Mouse (Mus musculus) Patski (cell line): ENCODE measurements at regions not wholly inside any gene's neighbourhood (a gene's known extent, or its start where the extent isn't known, plus 50 kb on each side); places are given as distances from the start of the nearest gene placed in this dataset.

Source experiments
- ATAC-seq: fragments of 100-300 bp; one replicate; pipeline ENCODE4 v1.8.0; 2021
- CTCF ChIA-PET: fragments of 350-600 bp; sonication (Branson Sonifier 250); formaldehyde crosslinking; loops from one replicate; lab custom pipeline; 2022; ENCODE audit warnings: inconsistent platforms; lab: Charles Lee
- POLR2A ChIA-PET: fragments of 350-600 bp; sonication (Branson Sonifier 250); formaldehyde crosslinking; loops from one replicate; lab custom pipeline; 2022; ENCODE audit warnings: antibody characterized with exemption, inconsistent platforms; lab: Charles Lee
- DNase-seq: peaks from one replicate; pipeline ENCODE4 v3.0.0-alpha.2; 2011; ENCODE audit warnings: low read depth, low spot score
- H3K27me3 ChIP-seq: fragments of 371-371 bp; one replicate; pipeline ENCODE4 v1.5.1; 2021
- CTCF ChIP-seq: fragments of 100-300 bp; IDR thresholded peaks from one replicate; pipeline ENCODE4 v1.5.1; 2021
- in situ Hi-C: fragments of 300-500 bp; cut with MboI; formaldehyde crosslinking; loops from 3 replicates; pipeline ENCODE4 v1.11.1; 2018; ENCODE audit warnings: low pct_unique_long_range_greater_than_20kb, mixed read lengths

DNA sequence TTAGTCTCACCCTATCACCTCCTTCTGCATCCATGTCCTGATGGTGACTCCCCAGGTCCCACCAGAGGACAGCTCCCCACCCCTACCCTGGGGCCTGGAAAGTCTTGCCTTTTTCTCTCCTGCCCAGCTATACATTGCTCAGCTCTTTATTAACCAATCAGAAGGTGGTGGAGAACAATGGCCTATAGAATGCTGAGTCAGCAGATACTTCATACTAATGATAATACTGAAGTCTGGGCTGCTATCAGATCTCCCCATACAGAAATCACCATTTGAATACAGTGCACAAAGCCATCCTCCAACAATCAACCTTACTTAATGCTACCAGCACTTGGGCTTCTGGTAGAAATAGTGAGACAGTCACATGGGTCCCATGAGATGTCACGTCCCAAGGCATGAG lies 141.2 kb upstream of the Map3k1 start:
- no peak for DNase-seq
- no peak for TF ChIP-seq CTCF
- no peak for ATAC-seq
- CTCF ChIA-PET, result interaction anchor here (1.5 to 2.0 kb wide), 2 partner anchors 9 to 10 kb away, joined by 5 read pairs; no protein-coding TSS in a partner anchor
- POLR2A ChIA-PET, result interaction anchor here (0.8 to 2.0 kb wide), 2 partner anchors 17 to 142 kb away, joined by 4 to 5 read pairs; no protein-coding TSS in a partner anchor
- H3K27me3 ChIP-seq, result no peaks in the 10 kb centered on the region
- in situ Hi-C loops, result no loop called here

DNA sequence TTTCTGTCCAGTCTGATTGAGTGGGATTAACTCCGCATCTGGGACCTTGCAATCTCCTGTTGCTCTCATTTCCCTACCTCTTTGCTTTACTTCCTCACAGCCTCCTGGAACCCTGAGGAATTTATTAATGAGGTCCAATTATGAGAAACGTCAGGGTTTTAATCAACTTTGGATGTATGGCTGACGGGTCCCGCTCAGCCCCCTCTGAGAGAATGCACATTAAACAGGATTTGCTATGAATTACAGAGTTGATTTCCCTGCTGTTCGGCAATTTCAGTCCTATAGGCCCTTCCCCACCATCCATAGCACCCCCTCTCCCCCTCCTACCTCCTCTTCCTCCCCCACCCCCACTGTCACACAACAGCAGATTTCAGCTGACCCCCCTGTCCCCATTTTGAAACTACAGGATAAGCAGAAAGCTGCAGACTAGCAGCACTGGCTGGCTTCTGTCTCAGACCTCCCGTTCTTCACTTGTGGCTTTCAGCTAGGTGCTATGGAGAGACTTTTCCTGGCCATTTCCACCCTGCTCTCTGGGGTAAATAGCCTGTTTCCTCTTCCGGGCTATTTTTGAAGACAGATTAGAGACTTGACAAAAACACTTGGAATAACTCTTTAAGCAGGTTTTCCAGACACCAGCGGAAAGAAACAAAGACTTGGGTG lies 145.2 kb upstream of the Map3k1 start:
- ChIA-PET CTCF (no interaction called here), POLR2A (no interaction called here)
- DNase-seq, result no peak
- no peak for TF ChIP-seq CTCF
- no peak for ATAC-seq
- in situ Hi-C loops, result no loop called here
- H3K27me3 ChIP-seq, result no peaks in the 10 kb centered on the region

DNA sequence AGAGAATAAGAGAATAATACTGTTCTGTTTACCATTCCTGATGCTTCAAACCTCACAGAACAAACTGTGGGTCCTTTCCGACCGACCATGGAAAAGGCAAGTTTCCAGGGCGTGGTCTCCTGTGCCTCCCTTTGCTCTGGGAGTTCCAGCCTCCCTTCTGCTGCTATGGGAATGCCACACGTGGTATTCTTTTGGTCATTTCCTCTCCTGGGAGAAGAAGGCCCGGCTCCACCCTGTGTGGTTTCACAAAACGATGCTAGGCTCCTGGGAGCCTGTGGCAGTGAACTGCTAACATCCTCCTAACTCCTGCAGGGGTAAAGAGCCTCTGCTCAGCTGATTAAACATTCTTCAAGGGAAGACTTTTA lies 145.7 kb upstream of the Map3k1 start:
- DNase-seq (no peak), ATAC-seq (no peak)
- H3K27me3 ChIP-seq, result no peaks in the 10 kb centered on the region
- TF ChIP-seq CTCF, result no peak
- ChIA-PET CTCF (no interaction called here), POLR2A (no interaction called here)
- in situ Hi-C loops, result no loop called here

DNA sequence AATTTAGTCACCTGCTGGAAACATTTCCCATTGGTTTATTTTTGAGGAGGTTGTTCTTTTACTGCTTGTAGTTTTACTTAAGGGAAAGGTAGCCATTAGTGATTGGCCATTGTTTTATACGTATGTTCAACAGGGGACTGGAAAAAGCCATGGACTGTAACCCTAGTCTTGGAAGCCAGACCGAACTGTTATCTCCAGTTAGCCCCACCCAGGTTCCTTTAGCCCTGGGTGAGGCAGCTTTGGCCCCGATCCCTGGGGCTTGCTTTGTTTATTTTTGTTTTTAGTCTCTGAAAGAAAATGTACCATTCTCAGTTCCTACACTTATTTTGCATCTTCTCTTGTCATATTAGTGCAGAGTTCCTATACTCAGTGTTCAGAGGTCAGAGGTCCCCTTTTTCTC lies 148.3 kb upstream of the Map3k1 start:
- CTCF ChIA-PET, result no interaction called here
- no peak for TF ChIP-seq CTCF
- ATAC-seq (no peak), DNase-seq (no peak)
- H3K27me3 ChIP-seq, result no peaks in the 10 kb centered on the region
- POLR2A ChIA-PET, result interaction anchor here (0.6 kb wide), 1 partner anchor 56 kb away, joined by 6 read pairs; no protein-coding TSS in a partner anchor
- in situ Hi-C loops, result no loop called here

DNA sequence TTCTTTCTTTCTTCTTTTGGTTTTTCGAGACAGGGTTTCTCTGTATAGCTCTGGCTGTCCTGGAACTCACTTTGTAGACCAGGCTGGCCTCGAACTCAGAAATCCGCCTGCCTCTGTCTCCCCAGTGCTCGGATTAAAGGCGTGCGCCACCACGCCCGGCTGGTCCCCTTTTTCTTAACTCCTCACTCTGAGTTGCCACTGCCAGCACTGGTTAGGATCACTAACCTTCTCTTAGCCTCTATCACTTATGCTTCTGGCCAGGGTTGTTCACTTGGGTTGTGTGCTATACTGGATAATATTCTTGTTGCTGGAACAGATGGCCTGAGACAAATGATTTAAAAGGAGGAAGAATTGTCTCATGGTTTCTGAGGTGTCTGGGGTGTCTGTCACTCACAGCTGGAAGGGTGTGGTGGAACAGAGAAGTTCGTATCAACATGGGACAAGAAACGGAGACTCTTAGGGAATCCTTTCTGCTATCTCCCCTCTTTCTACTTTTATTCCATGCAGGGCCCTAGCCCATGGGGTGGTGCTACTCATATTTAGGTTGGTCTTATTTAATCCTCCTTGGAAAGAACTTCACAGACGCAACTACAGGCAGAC lies 149.0 kb upstream of the Map3k1 start:
- in situ Hi-C loops, result no loop called here
- DNase-seq (no peak), ATAC-seq (no peak)
- H3K27me3 ChIP-seq, result no peaks in the 10 kb centered on the region
- CTCF ChIA-PET, result interaction anchor here (1.9 kb wide), 1 partner anchor 8 kb away, joined by 5 read pairs; no protein-coding TSS in a partner anchor
- POLR2A ChIA-PET, result no interaction called here
- no peak for TF ChIP-seq CTCF

DNA sequence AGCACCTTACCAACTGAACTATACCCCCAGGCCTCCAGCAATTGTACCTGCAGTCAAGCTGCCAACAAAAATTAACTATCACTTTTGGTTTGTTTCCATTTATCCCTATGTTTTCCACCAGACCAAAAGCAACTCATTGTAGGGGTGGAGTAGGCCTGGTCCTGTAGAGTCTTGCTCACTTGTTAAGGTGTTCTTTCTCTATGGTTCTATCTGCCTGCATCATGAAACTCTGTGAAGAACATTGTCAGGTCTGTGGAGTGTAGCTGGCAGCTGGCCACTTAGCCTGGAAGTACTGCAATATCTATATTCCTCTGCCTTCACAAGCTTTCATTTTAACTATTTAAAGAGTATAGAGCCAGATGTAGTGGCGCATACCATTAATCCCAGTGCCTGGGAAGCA lies 149.6 kb upstream of the Map3k1 start:
- DNase-seq (no peak), ATAC-seq (no peak)
- ChIA-PET POLR2A (interaction anchor here (0.7 kb wide), 1 partner anchor 42 kb away, joined by 3 read pairs; no protein-coding TSS in a partner anchor), CTCF (interaction anchor here (1.9 kb wide), 1 partner anchor 9 kb away, joined by 5 read pairs; no protein-coding TSS in a partner anchor)
- in situ Hi-C loops, result no loop called here
- H3K27me3 ChIP-seq, result no peaks in the 10 kb centered on the region
- no peak for TF ChIP-seq CTCF

DNA sequence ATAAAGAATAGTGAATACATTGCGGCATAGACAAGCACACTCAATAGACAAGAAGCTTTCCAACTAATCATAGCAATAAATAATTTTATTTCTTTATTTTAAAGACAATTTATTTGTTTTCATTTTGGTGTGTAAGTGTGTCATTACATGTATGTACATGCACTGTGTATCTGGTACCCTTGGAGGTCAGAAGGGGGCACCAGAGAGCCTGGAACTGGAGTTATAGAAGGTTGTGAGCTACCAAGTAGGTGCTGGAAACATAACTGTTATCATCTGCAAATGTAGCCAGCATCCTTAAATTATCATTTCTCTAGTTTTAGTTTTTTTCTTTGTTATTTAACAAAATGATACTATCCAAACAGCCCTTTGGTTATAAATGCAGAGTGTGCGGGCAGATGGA lies 151.2 kb upstream of the Map3k1 start:
- peak; percentile 17 for TF ChIP-seq CTCF
- ChIA-PET POLR2A (interaction anchor here (1.2 to 2.2 kb wide), 3 partner anchors 150 to 174 kb away, joined by 4 to 5 read pairs (median 4); no protein-coding TSS in a partner anchor), CTCF (interaction anchor here (0.9 to 1.1 kb wide), 2 partner anchors 27 to 49 kb away, joined by 3 read pairs; no protein-coding TSS in a partner anchor)
- H3K27me3 ChIP-seq, result no peaks in the 10 kb centered on the region
- DNase-seq (no peak), ATAC-seq (no peak)
- in situ Hi-C loops, result loop anchor here (5.0 kb wide), 2 partner anchors 107 to 297 kb away; no protein-coding TSS in a partner anchor

DNA sequence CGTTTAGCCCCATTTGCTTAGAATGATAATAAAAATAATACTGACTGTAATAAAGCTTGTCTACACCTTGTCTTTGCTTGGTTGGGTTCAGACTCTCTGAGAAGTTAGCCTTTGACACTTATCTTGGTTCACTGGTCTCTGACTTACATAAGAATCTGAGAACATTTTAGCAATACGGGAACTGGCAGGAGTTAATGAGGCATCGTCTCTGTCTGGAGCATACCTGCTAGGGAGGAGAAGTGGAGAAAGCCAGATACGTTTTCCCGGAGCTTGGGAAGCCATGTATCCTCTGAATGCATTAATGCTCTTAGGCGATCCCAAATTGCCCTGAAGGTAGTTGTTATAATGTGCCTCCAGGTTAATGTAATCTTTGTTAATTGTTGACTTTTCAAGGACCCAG lies 152.6 kb upstream of the Map3k1 start:
- in situ Hi-C loops, result loop anchor here (5.0 kb wide), 2 partner anchors 106 to 296 kb away; no protein-coding TSS in a partner anchor
- no peaks in the 10 kb centered on the region for H3K27me3 ChIP-seq
- TF ChIP-seq CTCF, result no peak
- DNase-seq, result peak; percentile 86
- peak; percentile 82 for ATAC-seq
- ChIA-PET CTCF (interaction anchor here (0.9 to 1.3 kb wide), 5 partner anchors 12 to 217 kb away, joined by 3 read pairs; no protein-coding TSS in a partner anchor), POLR2A (interaction anchor here (0.9 to 2.2 kb wide), 7 partner anchors 25 to 297 kb away, joined by 3 to 5 read pairs (median 4); no protein-coding TSS in a partner anchor)

DNA sequence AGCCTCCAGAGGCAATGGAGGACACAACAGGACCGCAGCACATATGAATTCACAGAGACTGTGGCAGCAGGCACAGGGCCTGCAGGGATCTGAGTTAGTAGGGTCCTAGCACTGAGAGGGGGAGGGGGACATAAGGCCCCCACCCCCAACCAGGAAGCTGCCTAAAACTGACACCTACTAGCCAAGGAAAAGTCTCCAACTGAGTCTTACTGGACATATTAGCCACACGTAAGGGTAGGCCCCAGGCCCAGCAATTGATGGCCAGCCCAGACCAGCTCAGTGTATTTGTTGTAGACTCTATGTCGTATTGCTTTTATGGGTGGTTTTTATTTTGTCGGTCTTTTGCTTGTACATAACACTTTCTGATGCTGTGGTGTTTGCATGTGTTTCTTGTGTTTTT lies 153.4 kb upstream of the Map3k1 start:
- in situ Hi-C loops, result loop anchor here (5.0 kb wide), 2 partner anchors 105 to 295 kb away; no protein-coding TSS in a partner anchor
- TF ChIP-seq CTCF, result no peak
- ATAC-seq (no peak), DNase-seq (no peak)
- ChIA-PET POLR2A (interaction anchor here (0.8 to 2.2 kb wide), 5 partner anchors 66 to 296 kb away, joined by 3 to 11 read pairs (median 4); no protein-coding TSS in a partner anchor), CTCF (interaction anchor here (0.5 kb wide), 1 partner anchor 52 kb away, joined by 3 read pairs; no protein-coding TSS in a partner anchor)
- no peaks in the 10 kb centered on the region for H3K27me3 ChIP-seq

DNA sequence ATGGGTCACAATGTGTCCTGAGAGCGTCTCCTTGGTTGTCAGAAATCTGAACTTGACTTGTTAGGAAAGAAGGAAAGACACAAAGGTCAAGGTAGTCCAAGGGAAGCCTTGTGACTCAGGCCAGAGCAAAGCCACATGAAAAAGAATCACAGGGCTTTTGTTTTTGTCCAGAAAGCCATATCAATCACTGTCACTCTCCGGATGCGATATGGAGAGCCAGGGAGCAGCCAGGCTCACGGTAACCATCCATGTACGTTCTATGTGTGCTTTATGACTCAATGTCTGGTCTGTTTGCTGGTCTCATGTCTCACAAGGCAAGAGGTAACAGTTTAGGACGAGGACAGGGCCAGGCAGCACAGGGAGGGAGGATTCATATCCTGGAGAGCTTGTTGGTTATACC lies 157.3 kb upstream of the Map3k1 start:
- DNase-seq (no peak), ATAC-seq (no peak)
- no peaks in the 10 kb centered on the region for H3K27me3 ChIP-seq
- TF ChIP-seq CTCF, result no peak
- ChIA-PET POLR2A (no interaction called here), CTCF (no interaction called here)
- in situ Hi-C loops, result loop anchor here (5.0 kb wide), 1 partner anchor 56 kb away; no protein-coding TSS in a partner anchor
